Mouse (Mus musculus) limb, embryonic 13.5 days (tissue): ENCODE results near the gene Tmprss13. TPM values are rescaled to one million over a fixed set of nuclear protein-coding genes. Genes with fewer than 3 reads are reported as not detected.

ENCODE experiments used
- ATAC-seq: fragments of 200-750 bp; cut with Nextera tagmentation; 2 replicates; pipeline ENCODE4 v1.8.0; 2017; ENCODE audit warnings: low read depth, moderate number of reproducible peaks, moderate TSS enrichment; ENCODE audit not compliant: low FRiP score
- H3K27ac ChIP-seq: fragments of 300-500 bp; sonication (generic); 2 replicates; pipeline ENCODE4 v1.5.1; 2015; ENCODE audit warnings: inconsistent platforms, mild to moderate bottlenecking, moderate library complexity
- H3K27me3 ChIP-seq: fragments of 300-500 bp; sonication (generic); 2 replicates; pipeline ENCODE4 v1.6.1; 2015; ENCODE audit warnings: mild to moderate bottlenecking, inconsistent platforms
- H3K36me3 ChIP-seq: fragments of 300-500 bp; sonication (generic); 2 replicates; pipeline ENCODE4 v1.6.1; 2015; ENCODE audit warnings: inconsistent platforms, mild to moderate bottlenecking, moderate library complexity
- H3K4me1 ChIP-seq: fragments of 300-500 bp; sonication (generic); 2 replicates; pipeline ENCODE4 v1.6.1; 2015; ENCODE audit warnings: inconsistent platforms
- H3K4me2 ChIP-seq: fragments of 300-500 bp; sonication (generic); replicated peaks from 2 replicates; pipeline ENCODE4 v1.6.1; 2015; ENCODE audit warnings: inconsistent platforms, mild to moderate bottlenecking, moderate library complexity
- H3K4me3 ChIP-seq: fragments of 300-500 bp; sonication (generic); 2 replicates; pipeline ENCODE4 v1.5.1; 2015; ENCODE audit warnings: moderate library complexity, mild to moderate bottlenecking, inconsistent platforms
- H3K9ac ChIP-seq: fragments of 300-500 bp; sonication (generic); 2 replicates; pipeline ENCODE4 v1.6.1; 2015; ENCODE audit warnings: mild to moderate bottlenecking, inconsistent platforms
- H3K9me3 ChIP-seq: fragments of 300-500 bp; sonication (generic); 2 replicates; pipeline ENCODE4 v1.6.1; 2016; ENCODE audit warnings: inconsistent platforms
- WGBS: fragments of 180-500 bp; shearing (Covaris S2); methylation state at CpG from one replicate; pipeline ENCODE4 v1.1.7; 2015; 5-methylcytosine and 5-hydroxymethylcytosine counted together
- polyA plus RNA-seq: library from polyadenylated mRNA; unstranded; fragments of >200 nt; fragmentation: Nextera tagmentation; extraction: Ambion mirVana; gene quantifications from 2 replicates; pipeline ENCODE4 v1.2.1, GENCODE M21; 2015

Tmprss13 gene
- polyA plus RNA-seq, 1 experiment from 2014 or later: 1.6 TPM

GRCm38 (mm10) chr9:45301771-45302170 lies 17.1 kb upstream of the Tmprss13 start:
- Histone ChIP-seq H3K4me1 (peaks cover 4% of the 10 kb centered on the region; the same call in 1 of the 2 replicates), H3K9ac (no peak overlapping the region), H3K9me3 (peaks cover 4% of the 10 kb centered on the region; the same call in 1 of the 2 replicates), H3K36me3 (no peaks in the 10 kb centered on the region), H3K27me3 (no peaks in the 10 kb centered on the region), H3K4me2 (no peak overlapping the region), H3K4me3 (no peak overlapping the region), H3K27ac (no peak overlapping the region)
- WGBS: 88% methylated on average over 8 of the region's 8 CpGs
- no peak for ATAC-seq

- WGBS: 83% methylated on average over 12 of the region's 12 CpGs
- Histone ChIP-seq H3K36me3 (no peaks in the 10 kb centered on the region), H3K4me2 (no peak overlapping the region), H3K4me1 (no peaks in the 10 kb centered on the region), H3K27ac (no peak overlapping the region), H3K9me3 (no peaks in the 10 kb centered on the region), H3K9ac (no peak overlapping the region), H3K4me3 (no peak overlapping the region), H3K27me3 (no peaks in the 10 kb centered on the region)
- no peak for ATAC-seq
Observed at GRCm38 (mm10) chr9:45306746-45307410, 12.0 kb upstream of the Tmprss13 start.

- H3K9me3 ChIP-seq: no peaks in the 10 kb centered on the region
- no peaks in the 10 kb centered on the region for H3K36me3 ChIP-seq
- no peaks in the 10 kb centered on the region for H3K4me1 ChIP-seq
- no peaks in the 10 kb centered on the region for H3K27me3 ChIP-seq
- WGBS: 84% methylated on average over 5 of the region's 5 CpGs
- no peak overlapping the region for H3K9ac ChIP-seq
- no peak overlapping the region for H3K4me3 ChIP-seq
- H3K4me2 ChIP-seq: no peak overlapping the region
- ATAC-seq: no peak
- no peak overlapping the region for H3K27ac ChIP-seq
Observed at GRCm38 (mm10) chr9:45308521-45308920, 10.4 kb upstream of the Tmprss13 start.

- Histone ChIP-seq H3K4me2 (no peak overlapping the region), H3K27ac (no peak overlapping the region), H3K4me1 (no peaks in the 10 kb centered on the region), H3K9me3 (no peaks in the 10 kb centered on the region), H3K27me3 (peaks cover 8% of the 10 kb centered on the region; the same call in 1 of the 2 replicates), H3K9ac (no peak overlapping the region), H3K4me3 (no peak overlapping the region), H3K36me3 (no peaks in the 10 kb centered on the region)
- no peak for ATAC-seq
- 85% methylated on average over 6 of the region's 6 CpGs for WGBS
Observed at GRCm38 (mm10) chr9:45311858-45312257, 7.0 kb upstream of the Tmprss13 start.

- H3K9ac ChIP-seq: no peak overlapping the region
- H3K27me3 ChIP-seq: peaks cover 26% of the 10 kb centered on the region
- H3K36me3 ChIP-seq: no peaks in the 10 kb centered on the region
- WGBS: 73% methylated on average over 3 of the region's 3 CpGs
- H3K27ac ChIP-seq: no peak overlapping the region
- no peak overlapping the region for H3K4me3 ChIP-seq
- ATAC-seq: no peak
- no peak overlapping the region for H3K4me2 ChIP-seq
- H3K4me1 ChIP-seq: no peaks in the 10 kb centered on the region
- no peaks in the 10 kb centered on the region for H3K9me3 ChIP-seq
Observed at GRCm38 (mm10) chr9:45313913-45314312, 5.0 kb upstream of the Tmprss13 start.

GRCm38 (mm10) chr9:45317635-45318034 lies 1.3 kb upstream of the Tmprss13 start:
- 83% methylated on average over 3 of the region's 3 CpGs for WGBS
- no peak for ATAC-seq
- no peaks in the 10 kb centered on the region for H3K4me1 ChIP-seq
- H3K4me2 ChIP-seq: no peak overlapping the region
- H3K9ac ChIP-seq: no peak overlapping the region
- H3K4me3 ChIP-seq: no peak overlapping the region
- no peaks in the 10 kb centered on the region for H3K36me3 ChIP-seq
- H3K27me3 ChIP-seq: peaks cover 41% of the 10 kb centered on the region
- H3K9me3 ChIP-seq: no peaks in the 10 kb centered on the region
- H3K27ac ChIP-seq: no peak overlapping the region

GRCm38 (mm10) chr9:45321465-45321864 lies 2.6 kb downstream of the Tmprss13 start:
- H3K9ac ChIP-seq: no peak overlapping the region
- H3K4me1 ChIP-seq: no peaks in the 10 kb centered on the region
- no peak overlapping the region for H3K4me2 ChIP-seq
- H3K27ac ChIP-seq: no peak overlapping the region
- no peaks in the 10 kb centered on the region for H3K9me3 ChIP-seq
- peaks cover 38% of the 10 kb centered on the region for H3K27me3 ChIP-seq
- 89% methylated on average over 6 of the region's 6 CpGs for WGBS
- H3K36me3 ChIP-seq: no peaks in the 10 kb centered on the region
- no peak for ATAC-seq
- no peak overlapping the region for H3K4me3 ChIP-seq

- WGBS: 89% methylated on average over 4 of the region's 4 CpGs
- H3K4me1 ChIP-seq: no peaks in the 10 kb centered on the region
Observed at GRCm38 (mm10) chr9:45321946-45322430, 3.1 kb downstream of the Tmprss13 start.

GRCm38 (mm10) chr9:45326390-45326789 lies 7.5 kb downstream of the Tmprss13 start:
- H3K36me3 ChIP-seq: no peaks in the 10 kb centered on the region
- H3K27me3 ChIP-seq: no peaks in the 10 kb centered on the region
- no peaks in the 10 kb centered on the region for H3K9me3 ChIP-seq
- H3K27ac ChIP-seq: no peak overlapping the region
- no peak overlapping the region for H3K9ac ChIP-seq
- H3K4me2 ChIP-seq: no peak overlapping the region
- H3K4me3 ChIP-seq: no peak overlapping the region
- ATAC-seq: no peak
- H3K4me1 ChIP-seq: no peaks in the 10 kb centered on the region
- 92% methylated on average over 9 of the region's 9 CpGs for WGBS

More at GRCm38 (mm10) chr9:45321946-45322430, 3.1 kb downstream of the Tmprss13 start:
- no peak overlapping the region for H3K4me3 ChIP-seq
- no peaks in the 10 kb centered on the region for H3K9me3 ChIP-seq
- H3K36me3 ChIP-seq: no peaks in the 10 kb centered on the region
- H3K9ac ChIP-seq: no peak overlapping the region
- H3K27me3 ChIP-seq: peaks cover 32% of the 10 kb centered on the region
- H3K4me2 ChIP-seq: no peak overlapping the region
- H3K27ac ChIP-seq: no peak overlapping the region
- ATAC-seq: no peak

- no peak for ATAC-seq
Observed at GRCm38 (mm10) chr9:45328263-45328662, 9.4 kb downstream of the Tmprss13 start.

GRCm38 (mm10) chr9:45329577-45329976 lies 10.7 kb downstream of the Tmprss13 start:
- Histone ChIP-seq H3K9me3 (no peaks in the 10 kb centered on the region), H3K27ac (no peak overlapping the region), H3K4me3 (no peak overlapping the region), H3K4me1 (no peaks in the 10 kb centered on the region), H3K27me3 (no peaks in the 10 kb centered on the region), H3K36me3 (no peaks in the 10 kb centered on the region), H3K9ac (no peak overlapping the region), H3K4me2 (no peak overlapping the region)
- no peak for ATAC-seq
- 87% methylated on average over 6 of the region's 6 CpGs for WGBS

More at GRCm38 (mm10) chr9:45328263-45328662, 9.4 kb downstream of the Tmprss13 start:
- Histone ChIP-seq H3K27ac (no peak overlapping the region), H3K4me3 (no peak overlapping the region), H3K4me1 (no peaks in the 10 kb centered on the region), H3K9me3 (no peaks in the 10 kb centered on the region), H3K36me3 (no peaks in the 10 kb centered on the region), H3K4me2 (no peak overlapping the region), H3K27me3 (no peaks in the 10 kb centered on the region), H3K9ac (no peak overlapping the region)
- WGBS: 88% methylated on average over 4 of the region's 4 CpGs

GRCm38 (mm10) chr9:45337406-45337805 lies 18.5 kb downstream of the Tmprss13 start:
- Histone ChIP-seq H3K4me2 (no peak overlapping the region), H3K27me3 (no peaks in the 10 kb centered on the region), H3K4me1 (no peaks in the 10 kb centered on the region), H3K9me3 (no peaks in the 10 kb centered on the region), H3K36me3 (no peaks in the 10 kb centered on the region), H3K9ac (no peak overlapping the region), H3K27ac (no peak overlapping the region), H3K4me3 (no peak overlapping the region)
- no peak for ATAC-seq
- WGBS: 68% methylated on average over 2 of the region's 2 CpGs

GRCm38 (mm10) chr9:45343066-45343465 lies 24.2 kb downstream of the Tmprss13 start:
- no peaks in the 10 kb centered on the region for H3K4me1 ChIP-seq

More at GRCm38 (mm10) chr9:45343066-45343465, 24.2 kb downstream of the Tmprss13 start:
- Histone ChIP-seq H3K36me3 (no peaks in the 10 kb centered on the region), H3K27ac (no peak overlapping the region), H3K27me3 (no peaks in the 10 kb centered on the region), H3K9me3 (no peaks in the 10 kb centered on the region), H3K4me3 (no peak overlapping the region), H3K9ac (no peak overlapping the region), H3K4me2 (no peak overlapping the region)
- 92% methylated on average over 3 of the region's 3 CpGs for WGBS
- ATAC-seq: no peak
